Mouse (Mus musculus) retina, adult 2 months (tissue): ENCODE results near the gene Npl.

Experiments
- DNase-seq: peaks from one replicate; pipeline ENCODE4 v3.0.0-alpha.2; 2012; ENCODE audit warnings: low read depth, low spot score

The Npl gene

GRCm38 (mm10) chr1:153549536-153550199 is at the start of gene Npl:
Npl (minus strand) TSS chr1:153550045.
- DNase-seq: peak; percentile 42

- no peak for DNase-seq
Observed at GRCm38 (mm10) chr1:153599302-153600045, 49.6 kb upstream of the Npl start.

GRCm38 (mm10) chr1:153598773-153599172 is 48.9 kb upstream of the Npl start:
- no peak for DNase-seq

GRCm38 (mm10) chr1:153593678-153594077 is 43.8 kb upstream of the Npl start:
- no peak for DNase-seq

GRCm38 (mm10) chr1:153590176-153590734 is 40.4 kb upstream of the Npl start:
- no peak for DNase-seq

GRCm38 (mm10) chr1:153587956-153588355 is 38.1 kb upstream of the Npl start:
- no peak for DNase-seq

- DNase-seq: no peak
Observed at GRCm38 (mm10) chr1:153586826-153587225, 37.0 kb upstream of the Npl start.

- DNase-seq: no peak
Observed at GRCm38 (mm10) chr1:153585752-153586151, 35.9 kb upstream of the Npl start.

GRCm38 (mm10) chr1:153583189-153583588 is 33.3 kb upstream of the Npl start:
- no peak for DNase-seq

- no peak for DNase-seq
Observed at GRCm38 (mm10) chr1:153574730-153575129, 24.9 kb upstream of the Npl start.

- DNase-seq: no peak
Observed at GRCm38 (mm10) chr1:153572271-153573043, 22.6 kb upstream of the Npl start.

GRCm38 (mm10) chr1:153565701-153566100 is 15.9 kb upstream of the Npl start:
- DNase-seq: no peak

- no peak for DNase-seq
Observed at GRCm38 (mm10) chr1:153564701-153565100, 14.9 kb upstream of the Npl start.

- no peak for DNase-seq
Observed at GRCm38 (mm10) chr1:153563675-153564074, 13.8 kb upstream of the Npl start.

GRCm38 (mm10) chr1:153560805-153561204 is 11.0 kb upstream of the Npl start:
- DNase-seq: no peak

GRCm38 (mm10) chr1:153559701-153560100 is 9.9 kb upstream of the Npl start:
- DNase-seq: no peak

GRCm38 (mm10) chr1:153559126-153559647 is 9.3 kb upstream of the Npl start:
- DNase-seq: no peak

- peak; percentile 46 for DNase-seq
Observed at GRCm38 (mm10) chr1:153556896-153557295, 7.1 kb upstream of the Npl start.

GRCm38 (mm10) chr1:153556202-153556601 is 6.4 kb upstream of the Npl start:
- no peak for DNase-seq

GRCm38 (mm10) chr1:153550814-153551213 is 969 bp upstream of the Npl start:
- DNase-seq: no peak

- no peak for DNase-seq
Observed at GRCm38 (mm10) chr1:153547555-153547954, 2.3 kb downstream of the Npl start.

GRCm38 (mm10) chr1:153545196-153545595 is 4.6 kb downstream of the Npl start:
- DNase-seq: no peak
